Mouse (Mus musculus): Measurements from ENCODE around the gene Traf7. TPM values are rescaled to one million over a fixed set of nuclear protein-coding genes. Genes with fewer than 3 reads are reported as not detected.

The Traf7 gene
- total RNA-seq (2021) (10 to 100 TPM; 41.9 to 46.5 TPM), polyA plus RNA-seq (2012; rRNA removed) (93.4 and 109 TPM in 2 replicates)
- long read RNA-seq, transcript Traf7-215 (21 exons, 3,003 nt), result major isoform, 17 of 74 reads
- long read RNA-seq, partial matches to known transcripts, result 9 of 74 reads
- long read RNA-seq, other reads (novel, unspliced or antisense), result 45 of 74 reads

DNA sequence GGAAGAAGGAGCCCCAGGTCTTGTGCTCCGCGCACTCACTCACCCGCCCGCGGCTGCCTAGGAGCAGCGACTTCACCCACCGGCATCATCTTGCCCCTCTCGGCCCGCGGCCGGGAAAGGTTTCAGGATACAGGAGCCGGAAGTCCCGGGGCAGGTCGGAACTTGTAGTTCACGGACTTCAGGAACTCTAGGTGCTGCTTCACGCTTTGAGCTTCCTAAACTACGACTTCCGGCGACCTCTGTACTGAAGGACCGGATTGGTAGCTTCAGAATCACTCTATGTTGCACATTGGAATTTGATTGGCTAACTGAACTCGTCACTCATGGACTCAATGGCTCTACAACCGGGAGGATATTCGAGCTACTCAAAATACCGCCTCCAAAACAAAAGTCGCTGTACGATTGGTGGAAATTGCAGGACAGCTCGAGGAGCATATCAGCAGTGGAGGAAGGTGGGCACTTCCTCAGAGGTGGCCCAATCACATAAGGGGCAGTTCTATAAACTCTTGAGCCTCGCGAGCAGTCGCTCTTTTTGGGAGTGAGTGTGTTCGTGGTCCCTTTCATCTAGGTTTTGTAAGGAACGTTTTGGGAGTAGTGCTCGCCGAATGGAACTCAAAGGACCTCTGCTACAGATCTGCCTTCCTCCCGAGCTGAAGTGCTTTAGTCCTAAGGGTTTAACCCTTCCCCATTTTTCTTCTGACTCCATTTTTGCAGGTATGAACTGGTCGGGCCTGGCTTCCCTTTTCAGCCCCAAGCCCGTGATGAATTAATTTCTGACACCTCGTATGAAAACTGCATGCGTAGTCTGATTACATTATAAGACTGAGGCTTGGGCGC, at the start of gene Traf7:
TSS of gene Traf7 (minus strand) at position 216 of the 837 bp plus-strand sequence.
- peaks cover 5% of the 10 kb centered on the region for H3K79me2 ChIP-seq (replicated peaks; ENCODE audit: control insufficient read depth, insufficient read depth, low read length)
- peak; percentile 99 for TF ChIP-seq POLR2A (IDR thresholded peaks at IDR 0.05; ENCODE audit: insufficient read depth, low read depth, low read length)
- TF ChIP-seq CTCF (IDR thresholded peaks at IDR 0.05), result no peak
- TF ChIP-seq EP300 (IDR thresholded peaks at IDR 0.05; ENCODE audit: insufficient read depth, low read depth, low read length), result peak; percentile 67; the same call in 1 of the 2 replicates
- WGBS, result under 1% methylated on average over 40 of the region's 40 CpGs
- H3K9ac ChIP-seq (ENCODE audit: low read depth, low read length), result peak within 1 kb of the TSS; percentile 96
- peak within 1 kb of the TSS; percentile 87 for H3K4me3 ChIP-seq
- DNase-seq, result peak; percentile 93 to 95
- intact Hi-C loops (cut with DNase I), result loop anchor here (1.0 to 5.0 kb wide), 3 partner anchors 21 to 124 kb away; partner anchors contain the start of genes Mlst8, Pkd1 and Slc9a3r2
- H3K4me1 ChIP-seq (ENCODE audit: control insufficient read depth, insufficient read depth, low read length), result peaks cover 16% of the 10 kb centered on the region
- H3K36me3 ChIP-seq (ENCODE audit: control insufficient read depth, insufficient read depth, low read length), result no peaks in the 10 kb centered on the region; the same call in 1 of the 2 replicates
- H3K27ac ChIP-seq, result peak within 1 kb of the TSS; percentile 79
- no peaks in the 10 kb centered on the region for H3K27me3 ChIP-seq (ENCODE audit: control insufficient read depth, insufficient read depth, low read length)

DNA sequence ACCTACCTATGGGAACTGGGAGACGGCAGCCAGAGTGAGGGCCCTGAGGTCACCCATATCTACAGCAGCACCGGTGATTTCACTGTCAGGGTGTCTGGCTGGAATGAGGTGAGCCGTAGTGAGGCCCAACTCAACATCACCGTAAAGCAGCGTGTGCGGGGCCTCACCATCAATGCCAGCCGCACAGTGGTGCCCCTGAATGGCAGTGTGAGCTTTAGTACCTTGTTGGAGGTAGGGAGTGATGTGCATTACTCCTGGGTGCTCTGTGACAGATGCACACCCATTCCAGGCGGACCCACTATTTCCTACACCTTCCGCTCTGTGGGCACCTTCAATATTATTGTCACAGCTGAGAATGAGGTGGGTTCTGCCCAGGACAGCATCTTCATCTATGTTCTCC, 46.1 kb upstream of the Traf7 start:
- Histone ChIP-seq H3K27me3 (ENCODE audit: control insufficient read depth, insufficient read depth, low read length) (no peaks in the 10 kb centered on the region), H3K27ac (no peak overlapping the region), H3K9ac (ENCODE audit: low read depth, low read length) (no peak overlapping the region), H3K4me1 (ENCODE audit: control insufficient read depth, insufficient read depth, low read length) (no peaks in the 10 kb centered on the region), H3K36me3 (ENCODE audit: control insufficient read depth, insufficient read depth, low read length) (no peaks in the 10 kb centered on the region), H3K79me2 (replicated peaks; ENCODE audit: control insufficient read depth, insufficient read depth, low read length) (no peaks in the 10 kb centered on the region), H3K4me3 (no peak overlapping the region)
- TF ChIP-seq CTCF (IDR thresholded peaks at IDR 0.05) (no peak), EP300 (IDR thresholded peaks at IDR 0.05; ENCODE audit: insufficient read depth, low read depth, low read length) (no peak), POLR2A (IDR thresholded peaks at IDR 0.05; ENCODE audit: insufficient read depth, low read depth, low read length) (no peak)
- intact Hi-C loops (cut with DNase I), result no loop called here
- 92% methylated on average over 9 of the region's 9 CpGs for WGBS
- no peak for DNase-seq

GRCm38 (mm10) chr17:24572651-24573245, 45.0 kb upstream of the Traf7 start:
- TF ChIP-seq EP300 (IDR thresholded peaks at IDR 0.05; ENCODE audit: insufficient read depth, low read depth, low read length) (no peak), CTCF (IDR thresholded peaks at IDR 0.05) (no peak), POLR2A (IDR thresholded peaks at IDR 0.05; ENCODE audit: insufficient read depth, low read depth, low read length) (no peak)
- Histone ChIP-seq H3K27ac (no peak overlapping the region), H3K36me3 (ENCODE audit: control insufficient read depth, insufficient read depth, low read length) (no peaks in the 10 kb centered on the region), H3K79me2 (replicated peaks; ENCODE audit: control insufficient read depth, insufficient read depth, low read length) (no peaks in the 10 kb centered on the region), H3K27me3 (ENCODE audit: control insufficient read depth, insufficient read depth, low read length) (no peaks in the 10 kb centered on the region), H3K4me3 (no peak overlapping the region), H3K4me1 (ENCODE audit: control insufficient read depth, insufficient read depth, low read length) (no peaks in the 10 kb centered on the region), H3K9ac (ENCODE audit: low read depth, low read length) (no peak overlapping the region)
- intact Hi-C loops (cut with DNase I), result no loop called here
- WGBS, result 92% methylated on average over 12 of the region's 12 CpGs
- no peak for DNase-seq

DNA sequence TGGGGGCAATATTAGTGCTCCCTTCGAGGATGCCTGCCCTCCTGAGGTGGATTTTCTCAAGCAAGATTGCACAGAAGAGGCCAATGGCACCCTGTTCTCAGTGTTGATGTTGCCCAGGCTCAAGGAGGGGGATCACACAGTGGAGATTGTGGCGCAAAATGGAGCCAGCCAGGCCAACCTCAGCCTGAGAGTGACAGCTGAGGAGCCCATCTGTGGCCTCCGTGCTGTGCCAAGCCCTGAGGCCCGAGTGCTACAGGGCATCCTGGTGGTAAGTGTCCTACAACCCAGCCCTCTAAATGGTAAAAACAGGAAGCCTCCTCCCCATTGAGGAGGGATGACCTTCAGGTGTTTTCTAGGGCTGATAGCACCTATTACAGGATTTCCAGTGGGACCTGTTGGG, 42.1 kb upstream of the Traf7 start:
- H3K27ac ChIP-seq, result no peak overlapping the region
- intact Hi-C loops (cut with DNase I), result loop anchor here (2.0 kb wide), 1 partner anchor 13 kb away; no protein-coding TSS in a partner anchor
- peaks cover 3% of the 10 kb centered on the region; the same call in 1 of the 2 replicates for H3K79me2 ChIP-seq (replicated peaks; ENCODE audit: control insufficient read depth, insufficient read depth, low read length)
- peaks cover 2% of the 10 kb centered on the region; the same call in 1 of the 2 replicates for H3K36me3 ChIP-seq (ENCODE audit: control insufficient read depth, insufficient read depth, low read length)
- no peak for DNase-seq
- 84% methylated on average over 4 of the region's 4 CpGs for WGBS
- no peak overlapping the region for H3K9ac ChIP-seq (ENCODE audit: low read depth, low read length)
- H3K4me1 ChIP-seq (ENCODE audit: control insufficient read depth, insufficient read depth, low read length), result peaks cover 5% of the 10 kb centered on the region
- no peak for TF ChIP-seq EP300 (IDR thresholded peaks at IDR 0.05; ENCODE audit: insufficient read depth, low read depth, low read length)
- TF ChIP-seq CTCF (IDR thresholded peaks at IDR 0.05), result no peak
- no peak for TF ChIP-seq POLR2A (IDR thresholded peaks at IDR 0.05; ENCODE audit: insufficient read depth, low read depth, low read length)
- H3K27me3 ChIP-seq (ENCODE audit: control insufficient read depth, insufficient read depth, low read length), result no peaks in the 10 kb centered on the region
- H3K4me3 ChIP-seq, result no peak overlapping the region

DNA sequence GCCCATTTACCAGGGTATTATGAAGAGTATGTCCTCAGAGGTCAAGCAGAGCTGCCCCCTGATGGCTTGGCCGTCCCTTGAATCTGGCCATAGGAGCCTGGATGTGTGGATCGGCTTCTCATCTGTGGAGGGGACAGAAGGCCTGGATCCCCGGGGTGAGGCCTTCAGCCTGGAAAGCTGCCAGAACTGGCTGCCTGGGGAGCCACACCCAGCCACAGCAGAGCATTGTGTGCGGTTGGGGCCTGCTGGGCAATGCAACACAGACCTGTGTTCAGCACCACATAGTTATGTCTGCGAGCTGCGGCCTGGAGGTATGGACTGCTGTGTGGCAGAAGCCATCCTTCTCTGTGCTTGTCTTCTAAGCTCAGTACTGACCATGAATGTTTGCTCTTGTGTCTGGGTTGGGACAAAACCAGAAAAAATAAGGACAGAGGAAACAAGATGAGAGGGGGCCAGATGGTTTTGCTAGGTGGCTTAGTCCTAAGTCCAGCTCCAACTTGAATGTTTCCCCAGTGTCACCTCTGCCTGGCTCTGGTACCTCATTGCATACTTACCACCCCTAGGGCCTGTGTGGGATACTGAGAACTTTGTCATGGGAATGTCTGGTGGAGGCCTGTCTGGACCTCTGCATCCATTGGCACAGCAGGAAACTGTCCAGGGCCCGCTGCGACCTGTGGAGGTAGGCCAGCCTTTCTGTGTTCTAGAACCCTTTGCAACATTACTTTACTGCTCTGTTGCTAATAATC, 39.5 kb upstream of the Traf7 start:
- intact Hi-C loops (cut with DNase I), result no loop called here
- 38% methylated on average over 8 of the region's 8 CpGs for WGBS
- Histone ChIP-seq H3K79me2 (replicated peaks; ENCODE audit: control insufficient read depth, insufficient read depth, low read length) (peaks cover 7% of the 10 kb centered on the region), H3K4me1 (ENCODE audit: control insufficient read depth, insufficient read depth, low read length) (peaks cover 9% of the 10 kb centered on the region), H3K27me3 (ENCODE audit: control insufficient read depth, insufficient read depth, low read length) (no peaks in the 10 kb centered on the region), H3K36me3 (ENCODE audit: control insufficient read depth, insufficient read depth, low read length) (peaks cover 2% of the 10 kb centered on the region; the same call in 1 of the 2 replicates), H3K4me3 (no peak overlapping the region), H3K27ac (no peak overlapping the region), H3K9ac (ENCODE audit: low read depth, low read length) (peak overlapping the region; percentile 40; the same call in 1 of the 2 replicates)
- DNase-seq, result peak; percentile 68 to 71
- TF ChIP-seq CTCF (IDR thresholded peaks at IDR 0.05), result no peak
- TF ChIP-seq POLR2A (IDR thresholded peaks at IDR 0.05; ENCODE audit: insufficient read depth, low read depth, low read length), result no peak
- TF ChIP-seq EP300 (IDR thresholded peaks at IDR 0.05; ENCODE audit: insufficient read depth, low read depth, low read length), result no peak
